Mouse (Mus musculus): ENCODE data around the gene Rbm8a. TPM values are rescaled to one million over a fixed set of nuclear protein-coding genes. Genes with fewer than 3 reads are reported as not detected.
A peak's percentile ranks its signal among the peaks of the same experiment; 100 is the strongest.
"Not testable (repeated sequence)": the region's sequence is repeated elsewhere in the genome, so short reads cannot be mapped to it uniquely, and the experiment has no call there.

Rbm8a gene
- polyA plus RNA-seq, 1 experiment from 2014 or later: 196 TPM

DNA sequence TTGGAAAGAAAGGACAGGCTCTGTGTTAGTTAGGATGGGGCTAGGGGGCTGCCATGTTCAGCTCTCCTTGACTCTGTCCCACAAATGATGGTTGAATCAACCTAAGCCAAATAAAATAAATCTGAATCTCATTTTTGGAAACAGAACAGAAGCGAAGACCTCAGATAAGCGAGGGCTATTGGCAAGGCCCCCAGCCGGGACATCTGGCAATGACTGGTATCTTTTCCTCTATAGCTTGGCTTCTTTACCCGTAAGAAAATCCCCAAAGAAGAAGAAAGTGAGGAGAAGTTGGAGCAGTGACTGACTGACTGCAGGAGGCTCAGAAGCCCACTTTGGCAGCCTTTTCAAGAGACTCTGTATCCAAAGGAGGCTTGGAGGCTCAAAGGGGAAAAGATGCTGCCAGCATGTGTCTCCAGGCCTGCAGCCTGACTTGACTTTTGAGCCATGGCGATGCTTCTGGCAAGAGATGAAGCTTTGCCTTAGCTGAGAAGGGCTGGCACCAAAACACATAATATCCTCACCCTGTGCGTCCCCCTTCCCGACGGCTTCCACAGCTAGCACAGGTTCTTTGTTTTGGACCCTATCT is 33.1 kb downstream of the Rbm8a start:
- no peaks in the 10 kb centered on the region for H3K27me3 ChIP-seq (replicated peaks; ENCODE audit: control insufficient read depth, insufficient read depth, low read length)
- H3K36me3 ChIP-seq (ENCODE audit: control insufficient read depth, insufficient read depth, low read length): no peaks in the 10 kb centered on the region
- WGBS: 54% methylated on average over 8 of the region's 8 CpGs
- no peaks in the 10 kb centered on the region for H3K9me3 ChIP-seq (ENCODE audit: control insufficient read depth, low read length)
- H3K4me3 ChIP-seq (ENCODE audit: low read depth, low read length): no peak overlapping the region
- H3K4me2 ChIP-seq: no peak overlapping the region
- DNase-seq (ENCODE audit: low spot score): no peak
- H3K9ac ChIP-seq (ENCODE audit: low read depth, low read length): no peak overlapping the region
- H3K27ac ChIP-seq (ENCODE audit: low read depth, low read length): no peak overlapping the region
- no peak for ATAC-seq (replicated peaks; ENCODE audit: low FRiP score)
- H3K4me1 ChIP-seq (replicated peaks; ENCODE audit: control insufficient read depth, insufficient read depth, low read length): peaks cover 2% of the 10 kb centered on the region; the same call in 1 of the 2 replicates

DNA sequence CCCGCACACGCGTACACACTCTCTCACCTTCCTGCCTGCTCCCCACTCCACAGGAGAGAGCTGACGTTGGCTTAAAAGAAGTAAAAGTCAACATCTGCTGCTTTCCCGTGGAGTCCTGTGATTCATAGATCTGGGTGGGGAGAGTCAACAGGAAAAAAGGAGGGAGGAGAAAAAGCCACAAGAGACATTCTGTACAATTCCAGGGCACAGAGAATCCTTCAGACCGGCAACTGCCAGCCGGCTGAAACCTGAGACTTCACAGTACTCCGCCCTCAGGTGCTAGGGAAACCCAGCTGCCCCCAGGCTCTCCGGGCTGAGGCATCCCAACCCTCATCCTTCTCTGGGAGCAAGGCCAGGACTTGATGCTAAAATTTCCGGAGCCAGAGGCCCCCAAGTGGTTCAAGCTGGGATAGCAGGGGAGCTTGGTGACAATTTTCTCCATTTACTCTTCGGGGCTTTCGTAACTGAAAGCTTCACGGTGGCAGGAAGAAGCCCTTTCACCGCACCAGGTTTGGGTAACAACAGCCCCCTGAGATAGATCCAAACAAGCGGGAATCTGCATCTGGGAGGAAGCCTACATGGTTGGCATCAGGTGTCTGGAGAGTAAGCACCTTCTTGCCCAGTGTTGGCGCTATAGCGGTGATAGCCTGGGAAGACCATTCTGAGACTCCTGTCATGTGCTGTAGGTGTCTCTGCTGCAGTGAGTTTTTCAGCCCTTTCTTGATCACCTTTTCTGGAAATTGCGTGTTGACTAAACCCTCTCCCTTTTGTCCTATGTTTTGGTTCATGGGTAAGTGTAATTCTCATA is 33.9 kb downstream of the Rbm8a start:
- H3K27ac ChIP-seq (ENCODE audit: low read depth, low read length): no peak overlapping the region
- peak; percentile 60; the same call in 1 of the 2 replicates for ATAC-seq (replicated peaks; ENCODE audit: low FRiP score)
- peak overlapping the region; percentile 37 for H3K4me3 ChIP-seq (ENCODE audit: low read depth, low read length)
- WGBS: 10% methylated on average over 15 of the region's 18 CpGs
- DNase-seq (ENCODE audit: low spot score): peak; percentile 76
- H3K9me3 ChIP-seq (ENCODE audit: control insufficient read depth, low read length): no peaks in the 10 kb centered on the region
- peaks cover 2% of the 10 kb centered on the region; the same call in 1 of the 2 replicates for H3K4me1 ChIP-seq (replicated peaks; ENCODE audit: control insufficient read depth, insufficient read depth, low read length)
- peak overlapping the region; percentile 38; the same call in 1 of the 2 replicates for H3K9ac ChIP-seq (ENCODE audit: low read depth, low read length)
- peak overlapping the region; percentile 69 for H3K4me2 ChIP-seq
- H3K36me3 ChIP-seq (ENCODE audit: control insufficient read depth, insufficient read depth, low read length): no peaks in the 10 kb centered on the region
- no peaks in the 10 kb centered on the region for H3K27me3 ChIP-seq (replicated peaks; ENCODE audit: control insufficient read depth, insufficient read depth, low read length)

DNA sequence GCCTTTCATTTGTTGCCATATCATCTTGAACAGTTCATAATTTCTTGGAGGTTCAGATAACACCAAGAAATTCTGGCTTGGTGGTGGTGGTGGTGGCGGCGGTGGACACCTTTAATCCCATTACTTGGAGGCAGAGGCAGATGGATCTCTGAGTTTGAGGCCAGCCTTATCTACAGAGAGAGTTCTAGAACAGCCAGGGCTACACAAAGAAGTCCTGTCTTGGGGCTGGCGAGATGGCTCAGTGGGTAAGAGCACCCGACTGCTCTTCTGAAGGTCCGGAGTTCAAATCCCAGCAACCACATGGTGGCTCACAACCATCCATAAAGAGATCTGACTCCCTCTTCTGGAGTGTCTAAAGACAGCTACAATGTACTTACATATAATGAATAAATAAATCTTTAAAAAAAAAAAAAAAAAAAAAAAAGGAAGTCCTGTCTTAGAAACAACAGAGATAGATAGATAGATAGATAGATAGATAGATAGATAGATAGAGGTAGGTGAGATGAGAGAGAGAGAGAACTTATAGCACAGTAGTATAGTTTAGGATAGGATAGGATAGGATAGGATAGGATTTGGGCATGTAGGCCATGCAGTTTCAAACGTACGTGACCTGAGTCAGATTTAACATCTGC is 36.1 kb downstream of the Rbm8a start:
- H3K9me3 ChIP-seq (ENCODE audit: control insufficient read depth, low read length); H3K4me3 ChIP-seq (ENCODE audit: low read depth, low read length); H3K27me3 ChIP-seq (replicated peaks; ENCODE audit: control insufficient read depth, insufficient read depth, low read length); DNase-seq (ENCODE audit: low spot score); ATAC-seq (replicated peaks; ENCODE audit: low FRiP score); H3K4me1 ChIP-seq (replicated peaks; ENCODE audit: control insufficient read depth, insufficient read depth, low read length); H3K36me3 ChIP-seq (ENCODE audit: control insufficient read depth, insufficient read depth, low read length); H3K4me2 ChIP-seq; H3K9ac ChIP-seq (ENCODE audit: low read depth, low read length); H3K27ac ChIP-seq (ENCODE audit: low read depth, low read length): not testable (repeated sequence)
- WGBS: 76% methylated on average over 7 of the region's 7 CpGs

DNA sequence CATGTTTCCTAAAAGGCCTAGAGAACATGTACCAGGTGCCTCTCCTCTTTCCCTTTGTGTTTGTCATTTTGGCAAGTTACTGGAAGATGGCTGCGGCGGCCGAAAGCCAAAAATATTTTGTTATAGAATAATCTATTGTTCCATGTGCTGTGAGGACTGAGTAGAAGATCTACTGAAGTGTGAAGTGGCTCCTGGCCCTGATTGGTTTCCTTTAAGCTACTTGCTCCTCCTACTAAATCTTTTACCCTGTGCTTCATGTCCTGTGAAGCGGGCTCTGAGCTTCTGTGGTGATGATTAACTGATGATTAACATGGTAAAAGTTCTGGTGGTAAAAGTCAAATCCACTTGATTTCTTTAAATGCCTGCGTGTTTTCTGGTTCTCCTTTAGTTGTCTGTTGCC is 37.2 kb downstream of the Rbm8a start:
- Histone ChIP-seq H3K9ac (ENCODE audit: low read depth, low read length) (no peak overlapping the region), H3K9me3 (ENCODE audit: control insufficient read depth, low read length) (no peaks in the 10 kb centered on the region), H3K27ac (ENCODE audit: low read depth, low read length) (no peak overlapping the region), H3K4me3 (ENCODE audit: low read depth, low read length) (no peak overlapping the region), H3K4me1 (replicated peaks; ENCODE audit: control insufficient read depth, insufficient read depth, low read length) (peaks cover 2% of the 10 kb centered on the region; the same call in 1 of the 2 replicates), H3K4me2 (no peak overlapping the region), H3K27me3 (replicated peaks; ENCODE audit: control insufficient read depth, insufficient read depth, low read length) (peaks cover 7% of the 10 kb centered on the region; the same call in 1 of the 2 replicates), H3K36me3 (ENCODE audit: control insufficient read depth, insufficient read depth, low read length) (no peaks in the 10 kb centered on the region)
- 82% methylated on average over 5 of the region's 5 CpGs for WGBS
- DNase-seq (ENCODE audit: low spot score) (no peak), ATAC-seq (replicated peaks; ENCODE audit: low FRiP score) (no peak)

DNA sequence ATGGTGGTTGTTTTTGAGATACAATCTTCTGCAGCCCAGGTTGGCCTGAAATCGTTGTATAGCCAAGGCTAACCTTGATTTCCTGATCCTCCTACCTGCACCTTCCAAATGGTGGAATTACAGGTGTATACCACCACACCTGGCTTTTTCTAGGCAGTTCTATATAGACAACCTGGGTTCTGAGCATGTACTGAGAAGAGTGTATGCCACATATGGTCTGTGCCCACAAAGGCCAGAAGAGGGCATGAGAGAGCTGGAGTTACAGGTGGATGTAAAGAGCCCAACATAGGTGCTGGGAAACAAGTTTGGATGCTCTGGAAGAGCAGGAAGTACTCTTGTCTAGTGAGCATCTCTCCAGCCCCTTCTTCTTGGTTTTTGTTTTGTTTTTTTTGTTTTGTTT is 37.6 kb downstream of the Rbm8a start:
- no peak overlapping the region for H3K4me2 ChIP-seq
- DNase-seq (ENCODE audit: low spot score) (no peak), ATAC-seq (replicated peaks; ENCODE audit: low FRiP score) (no peak)
- no peaks in the 10 kb centered on the region for H3K36me3 ChIP-seq (ENCODE audit: control insufficient read depth, insufficient read depth, low read length)
- H3K27ac ChIP-seq (ENCODE audit: low read depth, low read length): no peak overlapping the region
- H3K4me1 ChIP-seq (replicated peaks; ENCODE audit: control insufficient read depth, insufficient read depth, low read length): peaks cover 2% of the 10 kb centered on the region; the same call in 1 of the 2 replicates
- H3K4me3 ChIP-seq (ENCODE audit: low read depth, low read length): no peak overlapping the region
- no peak overlapping the region for H3K9ac ChIP-seq (ENCODE audit: low read depth, low read length)
- peaks cover 7% of the 10 kb centered on the region; the same call in 1 of the 2 replicates for H3K27me3 ChIP-seq (replicated peaks; ENCODE audit: control insufficient read depth, insufficient read depth, low read length)
- H3K9me3 ChIP-seq (ENCODE audit: control insufficient read depth, low read length): no peaks in the 10 kb centered on the region
- WGBS: 31% methylated on average over 1 of the region's 1 CpGs

DNA sequence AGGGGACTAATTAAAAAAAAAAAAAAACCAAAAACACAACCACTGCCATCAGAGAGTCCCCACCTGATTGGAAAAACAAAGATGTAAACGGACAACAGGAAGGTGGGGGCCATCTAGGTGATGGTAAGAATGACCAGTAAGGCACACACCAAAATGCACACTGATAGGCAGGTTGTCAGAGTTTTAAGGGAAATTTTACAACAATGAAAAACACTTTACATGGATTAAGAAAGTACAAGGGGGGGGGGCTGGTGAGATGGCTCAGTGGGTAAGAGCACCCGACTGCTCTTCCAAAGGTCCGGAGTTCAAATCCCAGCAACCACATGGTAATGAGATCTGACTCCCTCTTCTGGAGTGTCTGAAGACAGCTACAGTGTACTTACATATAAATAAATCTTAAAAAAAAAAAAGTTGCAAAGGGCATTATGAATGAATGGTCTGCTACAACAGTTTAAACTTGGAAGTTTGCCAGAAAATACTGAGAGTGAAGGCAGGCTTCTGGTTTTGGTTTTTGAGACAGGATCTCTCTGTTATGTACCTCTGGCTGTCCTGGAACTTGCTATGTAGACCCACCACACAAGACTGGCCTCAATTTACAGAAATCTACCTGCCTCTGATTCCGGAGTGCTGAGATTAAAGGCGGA is 38.8 kb downstream of the Rbm8a start:
- 84% methylated on average over 5 of the region's 5 CpGs for WGBS
- no peaks in the 10 kb centered on the region for H3K36me3 ChIP-seq (ENCODE audit: control insufficient read depth, insufficient read depth, low read length)
- H3K9ac ChIP-seq (ENCODE audit: low read depth, low read length): no peak overlapping the region
- H3K4me3 ChIP-seq (ENCODE audit: low read depth, low read length): no peak overlapping the region
- DNase-seq (ENCODE audit: low spot score) (no peak), ATAC-seq (replicated peaks; ENCODE audit: low FRiP score) (no peak)
- no peak overlapping the region for H3K4me2 ChIP-seq
- peaks cover 2% of the 10 kb centered on the region; the same call in 1 of the 2 replicates for H3K4me1 ChIP-seq (replicated peaks; ENCODE audit: control insufficient read depth, insufficient read depth, low read length)
- H3K27ac ChIP-seq (ENCODE audit: low read depth, low read length): no peak overlapping the region
- H3K9me3 ChIP-seq (ENCODE audit: control insufficient read depth, low read length): no peaks in the 10 kb centered on the region
- peaks cover 7% of the 10 kb centered on the region; the same call in 1 of the 2 replicates for H3K27me3 ChIP-seq (replicated peaks; ENCODE audit: control insufficient read depth, insufficient read depth, low read length)

DNA sequence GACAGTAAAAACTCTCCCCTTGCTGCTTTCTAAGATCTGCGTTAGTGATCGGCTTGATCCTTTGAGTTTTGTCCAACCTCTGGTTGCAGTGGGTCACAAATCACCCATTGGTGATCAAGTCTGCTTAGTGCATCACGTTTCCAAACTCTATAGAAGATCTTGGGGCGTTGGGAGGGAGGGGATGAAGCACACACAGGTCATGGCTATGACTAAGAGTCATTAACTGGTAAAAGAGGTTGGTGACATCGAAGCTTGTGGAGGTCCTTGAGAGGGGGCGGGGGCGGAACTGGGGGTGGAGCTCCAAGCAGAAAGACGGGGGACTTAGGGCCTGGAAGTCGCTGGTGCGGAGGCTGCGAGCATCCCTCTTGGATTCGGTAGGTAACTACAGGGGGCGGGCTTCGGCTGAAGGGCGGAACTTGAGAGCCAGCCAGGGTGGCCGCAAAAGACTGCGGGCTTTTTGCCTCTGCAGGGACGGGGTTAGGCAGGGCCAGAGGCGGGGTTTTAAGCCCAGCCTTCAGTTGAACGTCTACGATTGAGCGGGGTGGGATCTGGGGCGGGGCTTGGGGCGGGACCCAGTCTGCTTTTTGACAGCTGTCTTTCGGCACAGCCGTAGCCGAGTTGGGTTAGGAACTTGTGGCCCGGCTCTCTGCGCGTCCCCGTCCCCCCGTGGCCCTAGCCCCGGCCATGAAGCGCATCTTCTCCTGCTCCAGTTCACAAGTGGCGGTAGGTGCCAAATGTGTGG is 40.2 kb downstream of the Rbm8a start, which contains the start of gene Ankrd35:
Gene Ankrd35 (plus strand): TSS at position 405 of the 742 bp plus-strand sequence.
- H3K27ac ChIP-seq (ENCODE audit: low read depth, low read length): no peak within 1 kb of the TSS
- peaks cover 7% of the 10 kb centered on the region; the same call in 1 of the 2 replicates for H3K27me3 ChIP-seq (replicated peaks; ENCODE audit: control insufficient read depth, insufficient read depth, low read length)
- ATAC-seq (replicated peaks; ENCODE audit: low FRiP score) (peak; percentile 91), DNase-seq (ENCODE audit: low spot score) (peak; percentile 85)
- no peaks in the 10 kb centered on the region for H3K36me3 ChIP-seq (ENCODE audit: control insufficient read depth, insufficient read depth, low read length)
- H3K4me3 ChIP-seq (ENCODE audit: low read depth, low read length): peak within 1 kb of the TSS; percentile 44
- H3K9ac ChIP-seq (ENCODE audit: low read depth, low read length): no peak within 1 kb of the TSS
- 4% methylated on average over 35 of the region's 35 CpGs for WGBS
- H3K4me1 ChIP-seq (replicated peaks; ENCODE audit: control insufficient read depth, insufficient read depth, low read length): no peaks in the 10 kb centered on the region
- no peaks in the 10 kb centered on the region for H3K9me3 ChIP-seq (ENCODE audit: control insufficient read depth, low read length)
- H3K4me2 ChIP-seq: peak within 1 kb of the TSS; percentile 79

DNA sequence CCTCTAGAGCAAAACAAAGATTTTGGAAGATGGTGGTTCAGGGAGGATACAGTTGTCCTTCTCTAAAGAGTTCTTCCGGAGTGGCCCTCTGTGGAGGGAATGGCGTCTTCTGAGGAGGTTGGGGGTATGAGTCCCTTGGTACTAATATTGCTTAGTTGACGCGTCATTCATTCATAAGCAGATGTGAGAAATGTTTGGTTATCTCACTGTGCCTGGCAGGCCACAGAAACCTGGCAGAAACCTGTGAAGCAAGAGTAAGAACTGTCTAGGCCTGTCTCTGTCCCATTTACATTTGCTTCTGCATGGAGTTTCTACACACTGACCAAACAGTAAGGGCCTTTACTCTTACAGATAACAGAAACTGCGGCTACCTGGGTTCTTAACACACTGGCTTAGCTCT is 41.8 kb downstream of the Rbm8a start:
- Histone ChIP-seq H3K4me2 (no peak overlapping the region), H3K4me1 (replicated peaks; ENCODE audit: control insufficient read depth, insufficient read depth, low read length) (no peaks in the 10 kb centered on the region), H3K36me3 (ENCODE audit: control insufficient read depth, insufficient read depth, low read length) (no peaks in the 10 kb centered on the region), H3K4me3 (ENCODE audit: low read depth, low read length) (no peak overlapping the region), H3K9me3 (ENCODE audit: control insufficient read depth, low read length) (no peaks in the 10 kb centered on the region), H3K9ac (ENCODE audit: low read depth, low read length) (no peak overlapping the region), H3K27me3 (replicated peaks; ENCODE audit: control insufficient read depth, insufficient read depth, low read length) (peaks cover 7% of the 10 kb centered on the region; the same call in 1 of the 2 replicates), H3K27ac (ENCODE audit: low read depth, low read length) (no peak overlapping the region)
- WGBS: 88% methylated on average over 5 of the region's 5 CpGs
- no peak for ATAC-seq (replicated peaks; ENCODE audit: low FRiP score)
- no peak for DNase-seq (ENCODE audit: low spot score)
